Mouse (Mus musculus): Measurements from ENCODE around the gene Kif27. TPM values are rescaled to one million over a fixed set of nuclear protein-coding genes. Genes with fewer than 3 reads are reported as not detected.
"Not testable (repeated sequence)": the region's sequence is repeated elsewhere in the genome, so short reads cannot be mapped to it uniquely, and the experiment has no call there.

Kif27 gene
- polyA plus RNA-seq (2012; rRNA removed) = 57.6 and 60.5 TPM in 2 replicates

DNA sequence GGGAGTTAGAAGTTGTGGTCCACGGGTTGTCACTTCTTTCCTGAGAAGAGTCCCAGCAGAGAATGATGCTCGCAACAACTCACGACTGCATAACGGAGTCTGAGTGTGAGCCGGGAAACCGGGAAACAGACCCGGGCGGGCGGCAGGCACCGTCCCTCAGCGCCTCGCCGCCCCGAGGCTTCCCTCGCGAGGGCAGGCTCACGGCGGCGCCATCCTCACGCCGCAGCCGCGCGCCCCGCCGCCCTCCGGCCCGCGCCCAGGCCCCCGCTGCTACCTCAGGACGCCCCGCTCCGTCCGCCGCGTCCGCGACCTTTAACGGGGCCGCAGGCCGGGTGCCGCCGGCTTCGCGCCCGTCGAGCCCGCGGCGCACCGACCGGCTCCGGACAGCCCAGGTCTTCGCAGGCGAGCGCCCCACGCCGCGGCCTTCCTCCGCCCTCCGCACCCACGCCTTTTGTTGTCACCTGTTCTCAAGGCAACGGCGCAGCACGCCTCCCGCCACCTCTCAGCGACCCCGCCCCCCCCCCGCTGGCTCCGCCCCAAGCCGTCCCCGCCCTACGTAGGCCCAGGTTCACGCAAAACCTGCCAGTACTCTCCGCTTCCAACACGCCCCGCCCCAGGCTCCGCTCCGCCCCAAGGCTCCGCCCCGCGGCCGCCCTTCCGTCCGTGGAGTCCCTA lies at the start of gene Kif27:
Kif27 (minus strand) TSS at position 494 of the 675 bp plus-strand sequence.
- TF ChIP-seq CTCF (IDR thresholded peaks at IDR 0.05; ENCODE audit: control insufficient read depth, insufficient read depth, insufficient replicate concordance, low read depth, low read length) (no peak), POLR2A (IDR thresholded peaks at IDR 0.05; ENCODE audit: control insufficient read depth, low read depth, low read length) (peak; percentile 71)
- no peaks in the 10 kb centered on the region for H3K36me3 ChIP-seq (ENCODE audit: control insufficient read depth, insufficient read depth, low read length)
- peaks cover 3% of the 10 kb centered on the region; the same call in 1 of the 2 replicates for H3K4me1 ChIP-seq (ENCODE audit: control insufficient read depth, insufficient read depth, low read length)
- no peaks in the 10 kb centered on the region for H3K27me3 ChIP-seq (ENCODE audit: control insufficient read depth, insufficient read depth, low read length)
- H3K4me3 ChIP-seq (ENCODE audit: control insufficient read depth, low read depth, low read length) = peak within 1 kb of the TSS; percentile 98
- H3K27ac ChIP-seq (ENCODE audit: control insufficient read depth, insufficient read depth, low read depth, low read length) = peak within 1 kb of the TSS; percentile 96

DNA sequence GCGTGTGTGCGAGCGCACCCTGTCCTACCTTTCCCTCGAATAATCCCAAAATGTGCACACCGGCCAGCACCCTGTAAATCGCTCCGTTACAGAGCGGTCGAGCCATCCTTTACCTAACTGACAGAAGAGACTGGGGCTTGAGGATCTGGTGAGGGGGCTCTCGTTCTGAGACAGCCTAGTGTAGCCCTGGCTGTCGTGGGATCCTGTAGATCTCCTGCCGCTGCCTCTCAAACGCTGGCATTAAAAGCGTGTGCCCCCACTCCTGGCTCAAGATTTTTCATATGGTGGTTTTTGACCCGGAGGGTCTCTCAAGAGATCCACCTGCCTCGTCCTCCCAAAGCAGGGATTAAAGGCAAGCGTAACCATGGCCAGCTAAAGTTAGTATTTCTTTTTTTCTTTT lies 44.3 kb upstream of the Kif27 start, which contains the start of gene Hnrnpk:
Hnrnpk (minus strand) TSS at position 101 of the 400 bp plus-strand sequence.
- Histone ChIP-seq H3K4me3 (ENCODE audit: control insufficient read depth, low read depth, low read length) (peak within 1 kb of the TSS; percentile 99), H3K27ac (ENCODE audit: control insufficient read depth, insufficient read depth, low read depth, low read length) (peak within 1 kb of the TSS; percentile 100)
- not testable (repeated sequence) for H3K27me3 ChIP-seq (ENCODE audit: control insufficient read depth, insufficient read depth, low read length); H3K36me3 ChIP-seq (ENCODE audit: control insufficient read depth, insufficient read depth, low read length); H3K4me1 ChIP-seq (ENCODE audit: control insufficient read depth, insufficient read depth, low read length)

- TF ChIP-seq CTCF (IDR thresholded peaks at IDR 0.05; ENCODE audit: control insufficient read depth, insufficient read depth, insufficient replicate concordance, low read depth, low read length) (no peak), POLR2A (IDR thresholded peaks at IDR 0.05; ENCODE audit: control insufficient read depth, low read depth, low read length) (no peak)
- H3K27me3 ChIP-seq (ENCODE audit: control insufficient read depth, insufficient read depth, low read length) = no peaks in the 10 kb centered on the region
- H3K4me1 ChIP-seq (ENCODE audit: control insufficient read depth, insufficient read depth, low read length) = peaks cover 7% of the 10 kb centered on the region
- H3K27ac ChIP-seq (ENCODE audit: control insufficient read depth, insufficient read depth, low read depth, low read length) = peak overlapping the region; percentile 100
- H3K4me3 ChIP-seq (ENCODE audit: control insufficient read depth, low read depth, low read length) = peak overlapping the region; percentile 99
- no peaks in the 10 kb centered on the region; the same call in 1 of the 2 replicates for H3K36me3 ChIP-seq (ENCODE audit: control insufficient read depth, insufficient read depth, low read length)
Measured at GRCm38 (mm10) chr13:58402744-58403110, 43.8 kb upstream of the Kif27 start.

- H3K27me3 ChIP-seq (ENCODE audit: control insufficient read depth, insufficient read depth, low read length) = no peaks in the 10 kb centered on the region
- TF ChIP-seq CTCF (IDR thresholded peaks at IDR 0.05; ENCODE audit: control insufficient read depth, insufficient read depth, insufficient replicate concordance, low read depth, low read length) = peak; percentile 11; the same call in 1 of the 2 replicates
- peak; percentile 99 for TF ChIP-seq POLR2A (IDR thresholded peaks at IDR 0.05; ENCODE audit: control insufficient read depth, low read depth, low read length)
- peaks cover 7% of the 10 kb centered on the region for H3K4me1 ChIP-seq (ENCODE audit: control insufficient read depth, insufficient read depth, low read length)
- H3K4me3 ChIP-seq (ENCODE audit: control insufficient read depth, low read depth, low read length) = peak within 1 kb of the TSS; percentile 99
- peak within 1 kb of the TSS; percentile 100 for H3K27ac ChIP-seq (ENCODE audit: control insufficient read depth, insufficient read depth, low read depth, low read length)
- H3K36me3 ChIP-seq (ENCODE audit: control insufficient read depth, insufficient read depth, low read length) = no peaks in the 10 kb centered on the region; the same call in 1 of the 2 replicates
Measured at GRCm38 (mm10) chr13:58402003-58402743, 43.3 kb upstream of the Kif27 start, which contains the start of gene Rmi1. TSS of gene Rmi1 (plus strand) at chr13:58402248.

DNA sequence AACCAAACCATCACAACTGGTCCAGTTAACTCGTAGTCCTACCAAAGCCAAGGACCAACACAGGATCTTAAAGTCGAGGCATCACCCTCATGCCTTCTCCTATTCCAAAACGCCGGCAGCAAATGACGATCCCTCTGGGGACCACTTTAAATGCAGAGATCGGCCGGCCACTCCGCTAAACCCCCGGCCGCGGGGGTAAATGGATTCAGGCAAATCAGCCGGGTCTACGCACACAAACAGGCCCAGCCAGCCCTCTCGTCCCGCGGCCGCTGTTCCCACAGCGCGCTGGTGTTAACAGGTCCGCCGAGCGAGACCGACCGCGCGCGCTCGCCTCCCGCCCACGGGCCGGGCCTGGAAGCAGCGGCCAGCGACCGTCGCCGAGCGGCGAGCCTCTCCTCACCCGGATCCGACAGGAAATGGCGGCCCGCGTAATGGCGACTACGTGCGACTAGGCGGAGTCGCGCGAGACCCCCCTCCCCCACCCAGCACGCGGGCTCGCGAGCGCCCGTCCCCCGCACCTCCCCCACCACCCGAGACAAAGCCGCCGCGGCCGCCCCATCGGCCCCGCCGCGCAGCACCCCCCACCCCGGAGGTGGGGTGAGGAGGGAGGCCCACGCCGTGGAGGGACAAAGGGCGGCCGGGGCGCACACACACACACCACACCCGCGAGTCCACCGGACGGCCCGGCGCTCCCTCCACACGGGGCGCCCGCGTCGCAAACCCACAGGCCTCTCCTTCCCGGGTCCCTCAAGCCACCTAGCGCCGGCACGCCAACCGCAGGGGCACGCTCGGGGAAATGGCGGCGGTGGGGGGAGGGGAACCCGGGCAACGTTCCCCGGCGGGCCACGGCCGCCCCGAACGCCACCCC lies 42.4 kb upstream of the Kif27 start:
- Histone ChIP-seq H3K27me3 (ENCODE audit: control insufficient read depth, insufficient read depth, low read length) (no peaks in the 10 kb centered on the region), H3K27ac (ENCODE audit: control insufficient read depth, insufficient read depth, low read depth, low read length) (peak overlapping the region; percentile 100), H3K4me1 (ENCODE audit: control insufficient read depth, insufficient read depth, low read length) (peaks cover 7% of the 10 kb centered on the region), H3K4me3 (ENCODE audit: control insufficient read depth, low read depth, low read length) (peak overlapping the region; percentile 99), H3K36me3 (ENCODE audit: control insufficient read depth, insufficient read depth, low read length) (no peaks in the 10 kb centered on the region; the same call in 1 of the 2 replicates)
- TF ChIP-seq POLR2A (IDR thresholded peaks at IDR 0.05; ENCODE audit: control insufficient read depth, low read depth, low read length) (no peak; the same call in 1 of the 2 replicates), CTCF (IDR thresholded peaks at IDR 0.05; ENCODE audit: control insufficient read depth, insufficient read depth, insufficient replicate concordance, low read depth, low read length) (no peak)

GRCm38 (mm10) chr13:58400576-58400975 lies 41.7 kb upstream of the Kif27 start:
- H3K27me3 ChIP-seq (ENCODE audit: control insufficient read depth, insufficient read depth, low read length) = no peaks in the 10 kb centered on the region
- H3K36me3 ChIP-seq (ENCODE audit: control insufficient read depth, insufficient read depth, low read length) = no peaks in the 10 kb centered on the region; the same call in 1 of the 2 replicates
- peak overlapping the region; percentile 99 for H3K4me3 ChIP-seq (ENCODE audit: control insufficient read depth, low read depth, low read length)
- peaks cover 7% of the 10 kb centered on the region for H3K4me1 ChIP-seq (ENCODE audit: control insufficient read depth, insufficient read depth, low read length)
- no peak overlapping the region; the same call in 1 of the 2 replicates for H3K27ac ChIP-seq (ENCODE audit: control insufficient read depth, insufficient read depth, low read depth, low read length)
- TF ChIP-seq CTCF (IDR thresholded peaks at IDR 0.05; ENCODE audit: control insufficient read depth, insufficient read depth, insufficient replicate concordance, low read depth, low read length) (no peak), POLR2A (IDR thresholded peaks at IDR 0.05; ENCODE audit: control insufficient read depth, low read depth, low read length) (no peak)
